Mouse (Mus musculus): Measurements from ENCODE around the gene Dynlt1b. TPM values are rescaled to one million over a fixed set of nuclear protein-coding genes. Genes with fewer than 3 reads are reported as not detected.
"Not testable (repeated sequence)": the region's sequence is repeated elsewhere in the genome, so short reads cannot be mapped to it uniquely, and the experiment has no call there.

The Dynlt1b gene
- polyA plus RNA-seq, 1 experiment from 2014 or later = 923 TPM

DNA sequence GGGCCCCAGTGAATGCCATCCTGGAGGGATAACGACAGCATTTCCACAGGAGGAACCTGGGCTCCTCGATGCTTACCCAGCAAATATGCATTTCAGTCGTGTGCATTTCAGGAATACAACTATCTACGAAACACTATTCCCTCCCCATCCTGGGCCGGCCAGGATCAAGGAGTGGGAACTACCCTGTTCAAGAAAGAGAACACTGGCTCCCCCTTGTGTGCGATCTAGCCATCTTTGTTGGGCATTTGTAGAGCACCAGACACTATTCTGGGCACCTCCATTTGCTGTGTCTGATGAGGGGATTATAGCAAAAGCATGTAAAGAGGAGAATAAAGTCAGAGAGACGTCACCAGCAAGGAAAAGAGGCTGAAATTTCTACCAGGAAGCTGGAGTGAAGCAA lies 12.8 kb upstream of the Dynlt1b start:
- H3K9ac ChIP-seq (ENCODE audit: low read length); H3K4me2 ChIP-seq (ENCODE audit: low read depth); ATAC-seq (ENCODE audit: insufficient read depth, low FRiP score, low TSS enrichment); H3K36me3 ChIP-seq (ENCODE audit: control insufficient read depth, insufficient read depth, low read length); H3K27ac ChIP-seq (ENCODE audit: low read depth, low read length); H3K4me1 ChIP-seq (ENCODE audit: control insufficient read depth, insufficient read depth, low read length); H3K27me3 ChIP-seq (ENCODE audit: control insufficient read depth, insufficient read depth, low read length); H3K4me3 ChIP-seq (ENCODE audit: low read depth, low read length); DNase-seq (ENCODE audit: low spot score); H3K9me3 ChIP-seq (ENCODE audit: control insufficient read depth, low read length): not testable (repeated sequence)
- WGBS = 37% methylated on average over 4 of the region's 7 CpGs

DNA sequence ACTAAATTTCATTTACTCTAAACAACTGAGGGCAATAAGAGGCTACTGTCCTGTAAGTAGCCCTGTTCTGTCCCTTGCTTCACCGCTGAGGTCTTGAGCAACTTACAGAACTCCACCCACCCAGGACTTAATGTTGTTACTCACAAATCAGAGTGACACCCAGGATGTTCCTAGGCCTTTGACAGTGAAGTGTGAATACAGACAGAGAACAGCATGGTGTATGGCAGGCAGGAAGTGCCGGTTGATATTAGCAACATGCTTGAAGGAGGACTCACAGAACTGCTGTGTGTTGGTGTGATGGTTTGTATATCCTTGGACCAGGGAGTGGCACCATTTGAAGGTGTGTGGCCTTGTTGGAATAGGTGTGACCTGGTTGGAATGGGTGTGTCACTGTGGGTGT lies 9.4 kb upstream of the Dynlt1b start:
- H3K9me3 ChIP-seq (ENCODE audit: control insufficient read depth, low read length); H3K4me2 ChIP-seq (ENCODE audit: low read depth); ATAC-seq (ENCODE audit: insufficient read depth, low FRiP score, low TSS enrichment); H3K4me1 ChIP-seq (ENCODE audit: control insufficient read depth, insufficient read depth, low read length); H3K36me3 ChIP-seq (ENCODE audit: control insufficient read depth, insufficient read depth, low read length); H3K27me3 ChIP-seq (ENCODE audit: control insufficient read depth, insufficient read depth, low read length); DNase-seq (ENCODE audit: low spot score); H3K9ac ChIP-seq (ENCODE audit: low read length); H3K4me3 ChIP-seq (ENCODE audit: low read depth, low read length); H3K27ac ChIP-seq (ENCODE audit: low read depth, low read length): not testable (repeated sequence)
- 79% methylated on average over 1 of the region's 2 CpGs for WGBS

DNA sequence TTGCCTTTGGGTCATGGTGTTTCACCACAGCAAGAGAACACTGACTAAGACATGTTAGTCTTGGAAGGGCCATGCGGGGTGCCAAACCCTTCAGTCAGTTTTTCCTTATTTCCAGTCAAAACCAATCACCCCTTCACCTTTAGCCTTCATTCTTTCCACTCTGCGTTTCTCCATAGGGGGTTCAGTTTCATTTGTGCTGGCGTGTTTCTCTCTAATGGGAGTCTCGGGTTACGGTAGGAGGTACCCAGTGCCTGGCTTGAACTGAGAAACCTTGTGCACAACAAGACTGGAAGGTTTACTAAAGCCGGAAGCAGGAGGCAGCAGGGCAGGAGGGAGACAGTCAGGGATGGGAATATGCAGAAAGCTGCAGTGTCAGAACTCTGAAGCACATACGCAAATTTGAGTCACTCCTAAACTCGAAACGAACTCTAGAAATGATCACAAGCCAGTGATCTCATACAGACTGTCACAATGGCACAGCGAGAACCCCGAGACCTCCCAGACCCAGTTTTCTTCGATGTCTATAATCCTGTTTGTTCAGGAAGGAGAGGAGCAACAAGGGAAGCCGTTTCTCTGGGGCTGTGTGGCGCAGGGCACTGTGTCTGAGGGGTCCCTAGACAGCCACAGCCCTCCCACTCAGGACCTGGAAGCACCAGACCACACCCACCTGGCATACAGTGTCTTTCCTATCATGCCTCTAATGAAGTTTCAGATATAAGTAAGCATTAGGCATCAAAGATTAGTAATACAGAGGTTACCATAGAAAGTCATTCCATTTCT lies 8.2 kb upstream of the Dynlt1b start:
- not testable (repeated sequence) for H3K9me3 ChIP-seq (ENCODE audit: control insufficient read depth, low read length); H3K9ac ChIP-seq (ENCODE audit: low read length); H3K27ac ChIP-seq (ENCODE audit: low read depth, low read length); H3K4me1 ChIP-seq (ENCODE audit: control insufficient read depth, insufficient read depth, low read length); H3K4me3 ChIP-seq (ENCODE audit: low read depth, low read length); H3K27me3 ChIP-seq (ENCODE audit: control insufficient read depth, insufficient read depth, low read length); H3K36me3 ChIP-seq (ENCODE audit: control insufficient read depth, insufficient read depth, low read length); ATAC-seq (ENCODE audit: insufficient read depth, low FRiP score, low TSS enrichment); DNase-seq (ENCODE audit: low spot score); H3K4me2 ChIP-seq (ENCODE audit: low read depth)
- 61% methylated on average over 10 of the region's 14 CpGs for WGBS

DNA sequence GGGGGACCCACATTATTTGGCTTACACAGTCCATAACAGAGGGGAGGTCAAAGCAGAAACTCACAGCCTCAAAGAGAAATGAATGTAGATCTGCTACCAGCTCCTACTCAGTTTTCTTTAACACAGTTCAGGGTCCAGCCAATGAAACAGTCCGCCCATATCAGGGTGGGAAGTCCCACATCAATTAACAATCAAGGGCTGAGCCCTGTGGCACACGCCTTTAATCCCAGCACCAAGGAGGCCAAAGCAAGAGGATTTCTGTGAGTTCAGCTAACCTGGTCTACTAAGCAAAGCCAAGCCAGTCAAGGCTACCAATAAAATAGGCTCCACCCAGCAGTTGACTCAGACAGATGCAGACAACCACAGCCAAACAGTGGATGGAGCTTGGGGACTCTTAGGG lies 7.5 kb upstream of the Dynlt1b start:
- not testable (repeated sequence) for H3K4me3 ChIP-seq (ENCODE audit: low read depth, low read length); H3K36me3 ChIP-seq (ENCODE audit: control insufficient read depth, insufficient read depth, low read length); H3K4me1 ChIP-seq (ENCODE audit: control insufficient read depth, insufficient read depth, low read length); H3K27ac ChIP-seq (ENCODE audit: low read depth, low read length); H3K4me2 ChIP-seq (ENCODE audit: low read depth); DNase-seq (ENCODE audit: low spot score); H3K9ac ChIP-seq (ENCODE audit: low read length); ATAC-seq (ENCODE audit: insufficient read depth, low FRiP score, low TSS enrichment); H3K9me3 ChIP-seq (ENCODE audit: control insufficient read depth, low read length); H3K27me3 ChIP-seq (ENCODE audit: control insufficient read depth, insufficient read depth, low read length)
- WGBS = 80% methylated on average over 2 of the region's 2 CpGs

DNA sequence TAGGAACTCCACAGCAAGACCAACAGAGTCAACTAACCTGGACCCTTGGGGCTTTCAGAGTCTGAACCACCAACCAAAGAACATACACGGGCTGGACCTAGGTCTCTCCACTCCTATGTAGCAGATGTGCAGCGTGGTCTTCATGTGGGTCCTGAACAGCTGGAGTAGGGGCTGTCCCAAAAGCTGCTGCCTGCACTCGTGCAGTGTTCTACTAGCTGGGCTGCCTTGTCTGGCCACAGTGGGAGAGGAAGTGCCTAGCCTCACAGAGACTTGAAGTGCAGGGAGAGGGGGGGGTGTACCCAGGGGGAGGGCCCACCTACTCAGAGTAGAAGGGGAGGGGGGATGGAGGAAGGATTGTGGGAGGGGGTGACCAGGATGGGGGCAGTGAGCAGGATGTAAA lies 7.1 kb upstream of the Dynlt1b start:
- not testable (repeated sequence) for H3K9ac ChIP-seq (ENCODE audit: low read length); DNase-seq (ENCODE audit: low spot score); H3K27ac ChIP-seq (ENCODE audit: low read depth, low read length); ATAC-seq (ENCODE audit: insufficient read depth, low FRiP score, low TSS enrichment); H3K36me3 ChIP-seq (ENCODE audit: control insufficient read depth, insufficient read depth, low read length); H3K4me2 ChIP-seq (ENCODE audit: low read depth); H3K4me1 ChIP-seq (ENCODE audit: control insufficient read depth, insufficient read depth, low read length); H3K4me3 ChIP-seq (ENCODE audit: low read depth, low read length); H3K27me3 ChIP-seq (ENCODE audit: control insufficient read depth, insufficient read depth, low read length); H3K9me3 ChIP-seq (ENCODE audit: control insufficient read depth, low read length)
- 61% methylated on average over 3 of the region's 3 CpGs for WGBS

DNA sequence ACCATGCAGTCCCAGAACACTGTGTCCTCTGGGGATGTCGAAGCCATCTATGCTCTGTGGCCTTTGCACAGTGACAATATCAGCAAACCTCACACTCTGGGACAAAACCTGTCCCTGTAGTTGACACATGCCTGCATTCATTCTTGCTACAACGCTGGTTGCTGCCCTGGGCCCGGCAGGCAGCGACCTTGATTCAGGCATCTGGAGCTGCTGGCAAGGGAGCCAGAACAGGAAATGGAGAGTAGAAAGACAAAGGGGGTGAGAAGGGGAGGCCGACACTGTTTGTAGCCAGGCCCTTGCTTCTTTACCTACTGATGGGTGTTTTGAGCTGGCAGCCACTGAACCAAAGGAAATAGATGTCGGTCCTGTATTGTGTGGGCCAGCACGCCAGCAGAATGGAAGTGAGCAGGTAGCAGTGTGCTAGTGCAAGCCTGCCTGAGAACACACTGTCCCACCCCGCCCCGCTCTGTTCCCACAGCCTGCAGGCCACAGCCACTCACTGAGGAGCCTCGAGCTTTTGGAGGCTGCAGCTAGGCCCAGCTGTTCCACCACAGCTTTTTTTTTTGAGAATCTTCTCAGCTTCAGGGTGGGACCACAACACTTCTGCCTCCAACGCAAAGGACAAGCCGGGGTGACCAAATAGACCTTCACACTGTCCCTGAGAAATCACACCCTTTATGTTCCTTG lies 5.5 kb upstream of the Dynlt1b start:
- not testable (repeated sequence) for H3K9ac ChIP-seq (ENCODE audit: low read length); H3K9me3 ChIP-seq (ENCODE audit: control insufficient read depth, low read length); H3K4me1 ChIP-seq (ENCODE audit: control insufficient read depth, insufficient read depth, low read length); ATAC-seq (ENCODE audit: insufficient read depth, low FRiP score, low TSS enrichment); H3K27ac ChIP-seq (ENCODE audit: low read depth, low read length); H3K27me3 ChIP-seq (ENCODE audit: control insufficient read depth, insufficient read depth, low read length); H3K36me3 ChIP-seq (ENCODE audit: control insufficient read depth, insufficient read depth, low read length); H3K4me2 ChIP-seq (ENCODE audit: low read depth); H3K4me3 ChIP-seq (ENCODE audit: low read depth, low read length); DNase-seq (ENCODE audit: low spot score)
- WGBS = 66% methylated on average over 12 of the region's 12 CpGs

DNA sequence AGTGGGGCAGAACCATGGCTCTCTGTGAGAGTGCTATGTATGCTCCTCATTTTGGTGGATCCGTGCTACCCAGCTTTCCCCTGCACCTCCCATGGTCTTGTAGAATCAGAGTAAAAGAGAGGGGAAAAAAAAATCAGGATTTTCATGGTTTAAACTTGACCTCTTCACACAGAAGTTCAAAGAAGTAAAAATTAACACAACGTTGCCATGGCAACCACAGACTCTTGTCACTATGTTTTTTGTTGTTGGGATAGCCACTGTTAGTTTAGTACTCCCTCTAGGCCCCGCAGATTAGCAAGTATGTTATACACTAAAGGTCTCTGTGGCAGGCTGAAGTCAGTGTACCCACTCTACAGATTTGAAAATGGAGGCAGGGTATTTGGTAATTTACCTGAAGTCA lies 4.6 kb upstream of the Dynlt1b start:
- WGBS = 90% methylated on average over 2 of the region's 3 CpGs
- not testable (repeated sequence) for ATAC-seq (ENCODE audit: insufficient read depth, low FRiP score, low TSS enrichment); H3K4me3 ChIP-seq (ENCODE audit: low read depth, low read length); H3K27me3 ChIP-seq (ENCODE audit: control insufficient read depth, insufficient read depth, low read length); DNase-seq (ENCODE audit: low spot score); H3K9ac ChIP-seq (ENCODE audit: low read length); H3K4me1 ChIP-seq (ENCODE audit: control insufficient read depth, insufficient read depth, low read length); H3K9me3 ChIP-seq (ENCODE audit: control insufficient read depth, low read length); H3K27ac ChIP-seq (ENCODE audit: low read depth, low read length); H3K4me2 ChIP-seq (ENCODE audit: low read depth); H3K36me3 ChIP-seq (ENCODE audit: control insufficient read depth, insufficient read depth, low read length)

DNA sequence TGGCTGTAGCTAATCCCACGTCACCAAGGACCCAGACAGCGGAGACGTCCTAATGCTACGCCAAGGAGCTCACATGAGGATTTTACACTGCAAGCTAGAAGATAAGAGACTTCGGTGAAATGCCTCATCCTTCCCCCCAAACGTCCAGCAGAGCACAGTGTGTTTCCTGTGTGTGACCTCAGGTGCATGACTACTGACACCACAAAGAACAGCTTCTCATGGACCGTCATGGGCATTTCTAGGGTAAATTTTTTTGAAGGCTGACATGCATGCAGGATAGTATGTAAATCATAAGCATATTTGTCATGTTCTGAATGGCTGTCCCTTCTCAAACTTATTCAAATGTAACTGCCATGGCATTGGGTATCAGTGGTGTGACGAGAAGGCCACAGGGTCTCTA lies 3.0 kb upstream of the Dynlt1b start:
- DNase-seq (ENCODE audit: low spot score); H3K9ac ChIP-seq (ENCODE audit: low read length); H3K4me1 ChIP-seq (ENCODE audit: control insufficient read depth, insufficient read depth, low read length); H3K27me3 ChIP-seq (ENCODE audit: control insufficient read depth, insufficient read depth, low read length); H3K27ac ChIP-seq (ENCODE audit: low read depth, low read length); H3K4me2 ChIP-seq (ENCODE audit: low read depth); H3K36me3 ChIP-seq (ENCODE audit: control insufficient read depth, insufficient read depth, low read length); H3K9me3 ChIP-seq (ENCODE audit: control insufficient read depth, low read length); H3K4me3 ChIP-seq (ENCODE audit: low read depth, low read length); ATAC-seq (ENCODE audit: insufficient read depth, low FRiP score, low TSS enrichment): not testable (repeated sequence)
- WGBS = 76% methylated on average over 3 of the region's 8 CpGs

DNA sequence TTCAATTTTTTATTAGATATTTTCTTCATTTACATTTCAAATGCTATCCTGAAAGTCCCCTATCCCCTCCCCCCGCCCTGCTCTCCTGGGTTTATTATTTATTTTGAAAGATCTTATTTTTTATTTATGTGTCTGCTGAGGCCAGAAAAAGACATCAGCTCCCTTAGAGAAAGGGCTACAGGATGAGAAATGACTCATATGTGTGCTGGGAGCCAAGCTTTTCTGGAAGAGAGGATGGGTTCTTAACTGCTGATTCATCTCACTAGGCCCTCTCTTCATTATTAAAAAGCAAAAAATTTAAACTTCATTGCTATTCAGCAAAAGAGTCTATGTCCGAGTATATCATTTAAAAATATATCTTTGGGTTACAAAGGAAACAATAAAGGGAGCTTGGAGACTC lies 986 bp upstream of the Dynlt1b start:
- DNase-seq (ENCODE audit: low spot score); H3K4me1 ChIP-seq (ENCODE audit: control insufficient read depth, insufficient read depth, low read length); H3K27me3 ChIP-seq (ENCODE audit: control insufficient read depth, insufficient read depth, low read length); H3K4me2 ChIP-seq (ENCODE audit: low read depth); H3K4me3 ChIP-seq (ENCODE audit: low read depth, low read length); H3K36me3 ChIP-seq (ENCODE audit: control insufficient read depth, insufficient read depth, low read length); H3K9me3 ChIP-seq (ENCODE audit: control insufficient read depth, low read length); H3K9ac ChIP-seq (ENCODE audit: low read length); H3K27ac ChIP-seq (ENCODE audit: low read depth, low read length); ATAC-seq (ENCODE audit: insufficient read depth, low FRiP score, low TSS enrichment): not testable (repeated sequence)
- 86% methylated on average over 2 of the region's 2 CpGs for WGBS

All from neural tube, embryonic 11.5 days (tissue).